Mouse (Mus musculus): Measurements from ENCODE around the gene Tom1l1.

GRCm38 (mm10) chr11:90660662-90661061 is 27.5 kb downstream of the Tom1l1 start:
- no peak for TF ChIP-seq CTCF (IDR thresholded peaks at IDR 0.05; ENCODE audit: borderline replicate concordance, control insufficient read depth, extremely low read depth, insufficient read depth, low read length, poor library complexity)
- no peak for TF ChIP-seq POLR2A (IDR thresholded peaks at IDR 0.05; ENCODE audit: control insufficient read depth, extremely low read depth, insufficient read depth, low read length, poor library complexity)
